Mouse (Mus musculus): ENCODE data around the gene Hgfac.

The Hgfac gene

GRCm38 (mm10) chr5:35037438-35037837 lies 3.9 kb upstream of the Hgfac start:
- DNase-seq (ENCODE audit: low spot score in 2 of 2): no peak

- DNase-seq (ENCODE audit: low spot score in 2 of 2): peak; percentile 22 to 41
These were observed 1.3 kb downstream of the Hgfac start for GRCm38 (mm10) chr5:35042431-35043109.

- peak; percentile 59 to 68 for DNase-seq (ENCODE audit: low spot score in 2 of 2)
These were observed 1.8 kb downstream of the Hgfac start for GRCm38 (mm10) chr5:35043110-35043451.

- no peak for DNase-seq (ENCODE audit: low spot score in 2 of 2)
These were observed 9.2 kb downstream of the Hgfac start for GRCm38 (mm10) chr5:35050541-35050940.

- no peak for DNase-seq (ENCODE audit: low spot score in 2 of 2)
These were observed 13.3 kb downstream of the Hgfac start for GRCm38 (mm10) chr5:35054628-35055027.

GRCm38 (mm10) chr5:35055076-35055475 lies 13.8 kb downstream of the Hgfac start:
- no peak for DNase-seq (ENCODE audit: low spot score in 2 of 2)

- DNase-seq (ENCODE audit: low spot score in 2 of 2): no peak
These were observed 15.5 kb downstream of the Hgfac start, which contains the start of gene Dok7 for GRCm38 (mm10) chr5:35056604-35057432. TSS of gene Dok7 (plus strand) at chr5:35056766.

GRCm38 (mm10) chr5:35057582-35057981 lies 16.3 kb downstream of the Hgfac start:
- no peak for DNase-seq (ENCODE audit: low spot score in 2 of 2)

- DNase-seq (ENCODE audit: low spot score in 2 of 2): no peak
These were observed 16.9 kb downstream of the Hgfac start for GRCm38 (mm10) chr5:35058216-35058615.

- DNase-seq (ENCODE audit: low spot score in 2 of 2): no peak
These were observed 18.8 kb downstream of the Hgfac start for GRCm38 (mm10) chr5:35060098-35060497.

GRCm38 (mm10) chr5:35069841-35070240 lies 28.5 kb downstream of the Hgfac start:
- DNase-seq (ENCODE audit: low spot score in 2 of 2): no peak

GRCm38 (mm10) chr5:35070314-35070713 lies 29.0 kb downstream of the Hgfac start:
- no peak for DNase-seq (ENCODE audit: low spot score in 2 of 2)

- DNase-seq (ENCODE audit: low spot score in 2 of 2): no peak
These were observed 29.6 kb downstream of the Hgfac start for GRCm38 (mm10) chr5:35070953-35071352.

GRCm38 (mm10) chr5:35071855-35072254 lies 30.5 kb downstream of the Hgfac start:
- no peak for DNase-seq (ENCODE audit: low spot score in 2 of 2)

- DNase-seq (ENCODE audit: low spot score in 2 of 2): no peak
These were observed 31.9 kb downstream of the Hgfac start for GRCm38 (mm10) chr5:35073235-35073634.

GRCm38 (mm10) chr5:35073992-35074391 lies 32.7 kb downstream of the Hgfac start:
- DNase-seq (ENCODE audit: low spot score in 2 of 2): no peak

- no peak for DNase-seq (ENCODE audit: low spot score in 2 of 2)
These were observed 35.1 kb downstream of the Hgfac start for GRCm38 (mm10) chr5:35076369-35076768.

- DNase-seq (ENCODE audit: low spot score in 2 of 2): no peak
These were observed 37.8 kb downstream of the Hgfac start for GRCm38 (mm10) chr5:35079101-35079500.

GRCm38 (mm10) chr5:35084913-35085312 lies 43.6 kb downstream of the Hgfac start:
- DNase-seq (ENCODE audit: low spot score in 2 of 2): no peak

GRCm38 (mm10) chr5:35088785-35089613 lies 47.7 kb downstream of the Hgfac start:
- peak; percentile 32 to 53 for DNase-seq (ENCODE audit: low spot score in 2 of 2)

- no peak for DNase-seq (ENCODE audit: low spot score in 2 of 2)
These were observed 48.3 kb downstream of the Hgfac start for GRCm38 (mm10) chr5:35089614-35089963.

GRCm38 (mm10) chr5:35091636-35092035 lies 50.3 kb downstream of the Hgfac start:
- no peak for DNase-seq (ENCODE audit: low spot score in 2 of 2)
